Mouse (Mus musculus): ENCODE results near the gene Met.

DNA sequence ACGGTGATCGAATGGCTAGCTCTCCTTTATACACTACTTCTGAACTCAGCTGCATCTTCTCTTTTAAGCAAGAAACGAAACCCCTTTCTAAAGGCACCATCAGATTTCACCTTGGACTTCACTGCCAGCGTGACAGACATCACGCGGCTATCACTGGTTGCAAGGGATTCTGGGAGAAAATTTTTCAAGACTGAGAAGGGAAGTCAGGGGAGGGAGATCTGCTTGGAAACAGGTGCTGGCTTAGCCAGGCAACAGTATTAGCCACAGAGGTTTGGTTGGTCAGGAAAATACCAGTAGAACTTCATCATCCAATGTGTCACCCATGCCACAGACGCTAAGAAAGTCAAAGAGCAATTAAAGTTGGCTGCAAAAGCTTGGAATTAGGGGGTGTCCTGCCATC, 2.2 kb upstream of the Met start:
- no peak for TF ChIP-seq CTCF (IDR thresholded peaks at IDR 0.05; ENCODE audit: low read depth)
- no peak for TF ChIP-seq EP300 (IDR thresholded peaks at IDR 0.05; ENCODE audit: low read depth)
